In the genomic region with DNA sequence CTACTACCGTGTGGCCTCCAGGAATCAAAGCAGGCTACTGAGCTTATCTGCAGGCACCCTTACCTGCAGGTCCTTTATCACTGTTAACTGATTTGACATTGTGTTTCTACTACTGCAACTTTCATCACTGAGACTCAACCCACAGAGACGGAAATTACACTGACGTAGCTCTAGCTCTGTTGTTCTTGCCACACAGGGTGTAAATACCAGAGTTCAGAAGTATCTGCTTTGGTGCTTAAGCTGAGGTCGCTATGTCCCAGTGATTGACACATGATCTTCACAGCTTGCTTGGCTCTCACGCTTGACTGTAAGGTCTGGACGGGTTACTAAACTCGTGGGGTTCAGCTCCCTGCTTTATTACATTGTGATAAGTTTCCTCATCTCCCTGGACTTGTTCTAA, we compare ENCODE assay signal across 23 mouse cellular contexts. TPM values are rescaled to one million over a fixed set of nuclear protein-coding genes. Genes with fewer than 3 reads are reported as not detected.
DNase-seq lines count a peak whose midpoint lies in the region; ATAC-seq and TF ChIP-seq lines count a peak whose summit lies in the region.
"Had no signal": no experiment of that assay in that cellular context is flagged by ENCODE, and none has a peak within 500 bp of the region (broad histone marks: within the 10 kb centered on the region; RNA-seq: fewer than 3 reads in every experiment).

No protein-coding gene starts in this region.

- H3K4me3 ChIP-seq in MEL (ENCODE audit: control insufficient read depth in 1 of 2, insufficient read depth in 1 of 2, low read depth in 2 of 2, low read length in 2 of 2): no peak overlapping the region
- no peak overlapping the region for H3K4me3 ChIP-seq in intestine, embryonic 15.5 days (replicated peaks)
- H3K4me3 ChIP-seq in hindbrain, embryonic 13.5 days: no peak overlapping the region
- H3K4me3 ChIP-seq: forebrain, embryonic 10.5 days; heart, embryonic 15.5 days; hindbrain, embryonic 15.5 days; liver, embryonic 15.5 days; lung, embryonic 15.5 days; midbrain, embryonic 10.5 days had no signal

- ATAC-seq in intestine, embryonic 15.5 days: peak; percentile 36; the same call in 1 of the 2 replicates
- ATAC-seq in neutrophil, adult 5-6 weeks (ENCODE audit: extremely low read depth, insufficient number of reproducible peaks, low FRiP score, poor library complexity, severe bottlenecking): 0 out of 2 replicates have a peak, but pooled peaks have one; percentile 20
- ATAC-seq in hindbrain, embryonic 13.5 days (ENCODE audit: low FRiP score): no peak

- no peak for TF ChIP-seq CTCF in MEL (IDR thresholded peaks at IDR 0.05 in 2 of 3, conservative IDR thresholded peaks at IDR 0.05 in 1 of 3; ENCODE audit: control insufficient read depth in 1 of 3, insufficient read depth in 1 of 3, low read depth in 2 of 3, low read length in 3 of 3, poor library complexity in 1 of 3, severe bottlenecking in 1 of 3)

- H3K27me3 ChIP-seq in MEL (ENCODE audit: control insufficient read depth in 1 of 2, insufficient read depth in 2 of 2, low read length in 2 of 2): no peaks in the 10 kb centered on the region
- no peaks in the 10 kb centered on the region for H3K27me3 ChIP-seq in intestine, embryonic 15.5 days (replicated peaks)
- no peaks in the 10 kb centered on the region for H3K27me3 ChIP-seq in hindbrain, embryonic 13.5 days
- H3K27me3 ChIP-seq: heart, embryonic 15.5 days; hindbrain, embryonic 15.5 days; liver, embryonic 15.5 days; lung, embryonic 15.5 days had no signal

- no peaks in the 10 kb centered on the region for H3K9me3 ChIP-seq in MEL (replicated peaks; ENCODE audit: insufficient read depth, low read length)
- H3K9me3 ChIP-seq in intestine, embryonic 15.5 days: no peaks in the 10 kb centered on the region
- no peaks in the 10 kb centered on the region for H3K9me3 ChIP-seq in hindbrain, embryonic 13.5 days
- H3K9me3 ChIP-seq: forebrain, embryonic 10.5 days; heart, embryonic 15.5 days; hindbrain, embryonic 15.5 days; liver, embryonic 15.5 days; lung, embryonic 15.5 days; midbrain, embryonic 10.5 days had no signal

- no peak for TF ChIP-seq POLR2A in MEL (IDR thresholded peaks at IDR 0.05; ENCODE audit: control insufficient read depth in 1 of 2, insufficient read depth in 1 of 2, low read depth in 1 of 2, low read length in 2 of 2, poor library complexity in 1 of 2)

- TF ChIP-seq EP300 in MEL (IDR thresholded peaks at IDR 0.05; ENCODE audit: low read depth in 1 of 2, low read length in 2 of 2): no peak

- DNase-seq in gastrocnemius, postnatal 25 days: peak; percentile 28
- no peak for DNase-seq in gastrocnemius, postnatal 14 days
- DNase-seq in MEL (ENCODE audit: low read depth, low spot score): no peak
- DNase-seq in testis, postnatal 10 days (ENCODE audit: low spot score): no peak
- DNase-seq in kidney, postnatal 36 days: no peak
- DNase-seq: adrenal gland, adult 2 months; cerebellum, adult 11-12 months; cerebellum, postnatal 10 days; heart, postnatal 36 days; kidney, adult 18-20 months; left cerebral cortex, postnatal 4 days; liver; thymus, postnatal 25 days had no signal

- H3K4me2 ChIP-seq in intestine, embryonic 15.5 days (replicated peaks): no peak overlapping the region
- H3K4me2 ChIP-seq in hindbrain, embryonic 13.5 days: no peak overlapping the region
- H3K4me2 ChIP-seq: heart, embryonic 15.5 days; hindbrain, embryonic 15.5 days; liver, embryonic 15.5 days; lung, embryonic 15.5 days had no signal

- no peak for TF ChIP-seq RAD21 in MEL (IDR thresholded peaks at IDR 0.05; ENCODE audit: low read depth, low read length)

- no peaks in the 10 kb centered on the region for H3K79me2 ChIP-seq in MEL (ENCODE audit: control insufficient read depth, insufficient read depth, low read length, poor library complexity)

- intact Hi-C loops in gastrocnemius, postnatal 14 days (cut with DNase I; ENCODE audit: low total_unique reads): no loop called here

- 51% methylated on average over 7 of the region's 7 CpGs for WGBS in intestine, embryonic 15.5 days
- 67% methylated on average over 7 of the region's 7 CpGs for WGBS in hindbrain, embryonic 13.5 days

- H3K36me3 ChIP-seq in MEL (ENCODE audit: control insufficient read depth in 1 of 2, insufficient read depth in 2 of 2, low read length in 2 of 2): peaks cover 0 to 33% of the 10 kb centered on the region in 2 experiments; a peak in 2 of 4 replicates
- no peaks in the 10 kb centered on the region for H3K36me3 ChIP-seq in intestine, embryonic 15.5 days
- no peaks in the 10 kb centered on the region for H3K36me3 ChIP-seq in hindbrain, embryonic 13.5 days
- H3K36me3 ChIP-seq: forebrain, embryonic 10.5 days; heart, embryonic 15.5 days; hindbrain, embryonic 15.5 days; liver, embryonic 15.5 days; lung, embryonic 15.5 days; midbrain, embryonic 10.5 days had no signal

- H3K27ac ChIP-seq in MEL (ENCODE audit: control insufficient read depth, low read depth, low read length): no peak overlapping the region
- no peak overlapping the region for H3K27ac ChIP-seq in intestine, embryonic 15.5 days
- H3K27ac ChIP-seq in hindbrain, embryonic 13.5 days: no peak overlapping the region
- H3K27ac ChIP-seq: forebrain, embryonic 10.5 days; heart, embryonic 15.5 days; hindbrain, embryonic 15.5 days; lung, embryonic 15.5 days; midbrain, embryonic 10.5 days; stomach, postnatal 0 days had no signal

- H3K9ac ChIP-seq in MEL (ENCODE audit: control insufficient read depth, low read depth, low read length, poor library complexity, severe bottlenecking): no peak overlapping the region
- H3K9ac ChIP-seq in intestine, embryonic 15.5 days: no peak overlapping the region
- no peak overlapping the region for H3K9ac ChIP-seq in hindbrain, embryonic 13.5 days
- H3K9ac ChIP-seq: heart, embryonic 15.5 days; hindbrain, embryonic 15.5 days; liver, embryonic 15.5 days; lung, embryonic 15.5 days had no signal

- H3K4me1 ChIP-seq in MEL (ENCODE audit: control insufficient read depth in 1 of 2, insufficient read depth in 2 of 2, low read length in 2 of 2): peaks cover 27 to 41% of the 10 kb centered on the region in 2 experiments
- peaks cover 5% of the 10 kb centered on the region; the same call in 1 of the 2 replicates for H3K4me1 ChIP-seq in intestine, embryonic 15.5 days (replicated peaks)
- H3K4me1 ChIP-seq in hindbrain, embryonic 13.5 days (replicated peaks): no peaks in the 10 kb centered on the region
- H3K4me1 ChIP-seq: hindbrain, embryonic 15.5 days had no signal

TF ChIP-seq in MEL, 35 proteins besides CTCF, POLR2A, EP300 and RAD21:
- TF ChIP-seq MYC (IDR thresholded peaks at IDR 0.05; ENCODE audit: low read depth, low read length) (no peak), HCFC1 (IDR thresholded peaks at IDR 0.05; ENCODE audit: low read depth, low read length) (no peak), BHLHE40 (IDR thresholded peaks at IDR 0.05; ENCODE audit: borderline replicate concordance, low read depth, low read length) (no peak), TAL1 (IDR thresholded peaks at IDR 0.05; ENCODE audit: low read length) (no peak), KAT2A (conservative IDR thresholded peaks at IDR 0.05; ENCODE audit: low read depth, low read length) (no peak), JUND (IDR thresholded peaks at IDR 0.05; ENCODE audit: low read depth, low read length) (no peak), GATA1 (IDR thresholded peaks at IDR 0.05; ENCODE audit: low read depth, low read length) (0 out of 2 replicates have a peak, but pooled peaks have one; percentile 21), E2F4 (IDR thresholded peaks at IDR 0.05; ENCODE audit: borderline replicate concordance, low read depth, low read length) (no peak)

RNA-seq across cellular contexts. Expression of gene P4ha2, which starts 51.2 kb away (rescaled TPM):
- 10 to 100 TPM; 25.6 to 32.3 TPM for total RNA-seq in gastrocnemius, postnatal 25 days (2021)
- 10 to 100 TPM; 19.9 to 21.2 TPM for total RNA-seq in gastrocnemius, postnatal 14 days (2021)
- 18.6 and 32.0 TPM in 2 replicates for total RNA-seq in MEL (2012; rRNA removed)
- polyA plus RNA-seq in MEL (2012; ENCODE audit: insufficient read depth in 1 of 2, insufficient read length in 2 of 2, low read depth in 1 of 2, low replicate concordance in 2 of 2, missing spikeins in 1 of 2): 10 to 100 TPM in 1 of 2 experiments, not detected in 1; 57.8 TPM
- 41.8 and 44.8 TPM in 2 replicates for polyA plus RNA-seq in intestine, embryonic 15.5 days (2015; fragmentation: Nextera tagmentation; extraction: Ambion mirVana)
- not detected in 2 replicates for total RNA-seq in neutrophil, adult 5-6 weeks (2017)
- 10.9 and 11.3 TPM in 2 replicates for polyA plus RNA-seq in hindbrain, embryonic 13.5 days (2015; fragmentation: Nextera tagmentation; extraction: Ambion mirVana)

Comparison
In these comparisons a context has a peak if more than half of its experiments do, and no peak if none do; other contexts are left out.
1. RNA of gene P4ha2, which starts 51.2 kb away (total RNA-seq): 25.6 to 32.3 TPM in gastrocnemius, postnatal 25 days, 19.9 to 21.2 TPM in gastrocnemius, postnatal 14 days and 18.6 to 32.0 TPM in MEL; not detected in neutrophil, adult 5-6 weeks; every median in the first group is over 10 times any median in the second.